Mouse (Mus musculus) kidney, postnatal 0 days (tissue): ENCODE measurements around the gene Epop. TPM values are rescaled to one million over a fixed set of nuclear protein-coding genes. Genes with fewer than 3 reads are reported as not detected.
A peak's percentile ranks its signal among the peaks of the same experiment; 100 is the strongest.

Source experiments
- ATAC-seq: fragments of 200-750 bp; cut with Nextera tagmentation; replicated peaks from 2 replicates; pipeline ENCODE4 v1.8.0; 2017; ENCODE audit warnings: low read depth, moderate number of reproducible peaks, moderate TSS enrichment, moderate library complexity; ENCODE audit not compliant: low FRiP score
- DNase-seq: peaks from one replicate; pipeline ENCODE4 v3.0.0-alpha.2; 2016; ENCODE audit warnings: low spot score
- H3K27ac ChIP-seq: fragments of 300-500 bp; sonication (generic); 2 replicates; pipeline ENCODE4 v1.5.1; 2014; ENCODE audit warnings: mild to moderate bottlenecking
- H3K27me3 ChIP-seq: fragments of 300-500 bp; sonication (generic); 2 replicates; pipeline ENCODE4 v1.6.1; 2014; ENCODE audit warnings: low read length, mixed read lengths; ENCODE audit not compliant: insufficient read depth
- H3K36me3 ChIP-seq: fragments of 300-500 bp; sonication (generic); 2 replicates; pipeline ENCODE4 v1.6.1; 2014; ENCODE audit warnings: low read length, mixed read lengths; ENCODE audit not compliant: insufficient read depth
- H3K4me1 ChIP-seq: fragments of 300-500 bp; sonication (generic); replicated peaks from 2 replicates; pipeline ENCODE4 v1.6.1; 2014; ENCODE audit warnings: antibody characterized with exemption, low read length, mixed read lengths; ENCODE audit not compliant: insufficient read depth
- H3K4me2 ChIP-seq: fragments of 300-500 bp; sonication (generic); 2 replicates; pipeline ENCODE4 v1.6.1; 2014; ENCODE audit warnings: mild to moderate bottlenecking, low read length, moderate library complexity, mixed read lengths
- H3K4me3 ChIP-seq: fragments of 300-500 bp; sonication (generic); replicated peaks from 2 replicates; pipeline ENCODE4 v1.5.1; 2014; ENCODE audit warnings: low read depth, low read length
- H3K9ac ChIP-seq: fragments of 300-500 bp; sonication (generic); 2 replicates; pipeline ENCODE4 v1.6.1; 2014; ENCODE audit warnings: low read depth, low read length
- H3K9me3 ChIP-seq: fragments of 300-500 bp; sonication (generic); replicated peaks from 2 replicates; pipeline ENCODE4 v1.6.1; 2016; ENCODE audit warnings: low read length, inconsistent platforms, mixed read lengths
- CTCF ChIP-seq: IDR thresholded peaks from 2 replicates; pipeline ENCODE4 v1.5.1; 2016; ENCODE audit warnings: antibody characterized with exemption, low read depth, mild to moderate bottlenecking, moderate library complexity
- WGBS: fragments of 180-500 bp; shearing (Covaris S2); extraction: QIAGEN DNeasy Blood & Tissue Kit; methylation state at CpG from one replicate; pipeline ENCODE4 v1.1.7; 2014; 5-methylcytosine and 5-hydroxymethylcytosine counted together
- polyA plus RNA-seq: library from polyadenylated mRNA; unstranded; fragments of >200 nt; fragmentation: Nextera tagmentation; extraction: Ambion mirVana; gene quantifications from 2 replicates; pipeline ENCODE4 v1.2.1, GENCODE M21; 2015

The Epop gene
- polyA plus RNA-seq, 1 experiment from 2014 or later, result 4.1 TPM

DNA sequence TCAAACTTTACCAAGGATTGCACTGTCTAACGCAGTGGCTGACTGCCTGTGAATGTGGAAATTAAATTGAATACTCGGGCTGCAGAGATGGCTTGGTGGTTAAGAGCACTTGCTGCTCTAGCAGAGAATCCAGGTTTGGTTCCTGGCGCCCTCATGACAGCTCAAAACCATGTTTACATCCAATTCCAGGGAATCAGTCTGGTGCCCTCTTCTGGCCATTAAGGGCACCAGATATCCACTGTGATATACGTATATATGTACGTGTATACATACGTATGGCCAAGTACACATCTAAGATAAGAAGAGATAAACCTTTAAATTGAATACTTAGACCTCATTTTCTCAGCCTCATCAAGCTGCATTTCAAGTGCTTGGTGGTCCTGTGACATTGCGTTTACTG lies 36.7 kb upstream of the Epop start:
- WGBS, result 93% methylated on average over 7 of the region's 7 CpGs
- ATAC-seq (no peak), DNase-seq (no peak)
- Histone ChIP-seq H3K4me1 (peaks cover 19% of the 10 kb centered on the region), H3K27ac (no peak overlapping the region), H3K36me3 (peaks cover 28% of the 10 kb centered on the region), H3K9ac (no peak overlapping the region), H3K4me3 (no peak overlapping the region), H3K27me3 (no peaks in the 10 kb centered on the region), H3K4me2 (no peak overlapping the region), H3K9me3 (no peaks in the 10 kb centered on the region)
- TF ChIP-seq CTCF, result peak; percentile 56

DNA sequence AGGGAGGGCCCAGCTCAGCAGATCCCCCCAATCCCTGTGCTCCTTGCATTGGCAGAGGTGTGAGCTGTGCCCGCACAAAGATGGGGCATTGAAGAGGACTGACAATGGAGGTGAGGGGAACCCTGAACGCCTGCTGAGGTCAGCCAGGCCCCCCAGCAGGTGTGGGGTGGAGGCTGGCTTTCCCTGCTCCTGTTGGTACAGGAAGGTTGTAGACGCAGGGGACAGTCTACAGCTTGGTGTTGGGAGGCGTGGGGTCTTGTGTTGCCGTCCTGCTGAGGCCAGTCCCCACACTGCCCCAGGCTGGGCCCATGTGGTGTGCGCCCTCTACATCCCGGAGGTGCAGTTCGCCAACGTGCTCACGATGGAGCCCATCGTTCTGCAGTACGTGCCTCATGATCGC lies 35.9 kb upstream of the Epop start:
- Histone ChIP-seq H3K4me1 (peaks cover 22% of the 10 kb centered on the region), H3K9ac (no peak overlapping the region)
- no peak for TF ChIP-seq CTCF

DNA sequence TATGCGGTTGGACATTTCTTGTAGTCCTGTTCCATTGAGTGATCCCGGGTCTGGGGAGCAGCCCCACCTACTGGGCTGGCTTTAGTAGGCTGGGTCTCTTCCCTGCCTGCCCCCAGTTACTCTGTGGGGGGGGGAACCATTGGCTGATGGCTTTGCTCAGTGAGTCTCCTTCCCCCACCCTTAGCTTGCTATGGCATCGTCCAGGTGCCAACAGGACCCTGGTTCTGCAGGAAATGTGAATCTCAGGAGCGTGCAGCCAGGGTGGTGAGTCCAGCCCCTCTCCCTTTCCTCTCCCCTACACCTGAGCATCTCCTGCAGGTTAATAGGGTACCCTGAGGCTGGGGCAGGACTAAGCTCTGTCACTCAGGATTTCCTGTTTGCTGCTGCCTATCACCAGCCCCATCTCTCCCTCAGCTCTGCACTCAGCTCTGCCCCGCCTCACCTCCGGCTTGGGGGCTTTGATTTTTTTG lies 35.3 kb upstream of the Epop start:
- Histone ChIP-seq H3K4me3 (peak overlapping the region; percentile 94), H3K9ac (peak overlapping the region; percentile 86), H3K27ac (no peak overlapping the region), H3K36me3 (peaks cover 17% of the 10 kb centered on the region), H3K9me3 (no peaks in the 10 kb centered on the region), H3K4me2 (peak overlapping the region; percentile 88), H3K4me1 (peaks cover 22% of the 10 kb centered on the region), H3K27me3 (no peaks in the 10 kb centered on the region)
- DNase-seq, result no peak
- peak; percentile 42 for TF ChIP-seq CTCF
- ATAC-seq, result no peak
- WGBS, result 30% methylated on average over 6 of the region's 6 CpGs

More for the DNA sequence above, 35.9 kb upstream of the Epop start:
- H3K27ac ChIP-seq, result no peak overlapping the region
- ATAC-seq (no peak), DNase-seq (no peak)
- no peaks in the 10 kb centered on the region for H3K9me3 ChIP-seq
- no peak overlapping the region for H3K4me3 ChIP-seq
- no peak overlapping the region for H3K4me2 ChIP-seq
- H3K27me3 ChIP-seq, result no peaks in the 10 kb centered on the region
- peaks cover 22% of the 10 kb centered on the region for H3K36me3 ChIP-seq
- WGBS, result 89% methylated on average over 13 of the region's 13 CpGs

DNA sequence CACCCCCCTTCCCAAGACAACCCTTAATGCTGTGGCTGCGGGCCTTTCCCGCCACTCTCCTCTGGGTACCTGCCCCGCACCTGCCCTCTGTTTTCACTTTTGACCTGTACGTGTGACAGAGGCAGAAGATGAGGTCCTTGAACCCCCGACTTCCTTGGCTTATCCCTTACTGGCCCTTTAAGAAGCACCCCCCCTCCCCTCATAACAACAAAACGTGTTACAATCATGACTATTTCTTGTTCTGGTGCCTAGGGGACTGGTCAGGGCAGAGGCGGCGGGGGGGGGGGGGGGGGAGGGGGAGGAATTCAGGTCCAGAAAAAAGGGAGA lies 34.8 kb upstream of the Epop start:
- ATAC-seq, result no peak
- TF ChIP-seq CTCF, result no peak
- under 1% methylated on average over 6 of the region's 8 CpGs for WGBS

DNA sequence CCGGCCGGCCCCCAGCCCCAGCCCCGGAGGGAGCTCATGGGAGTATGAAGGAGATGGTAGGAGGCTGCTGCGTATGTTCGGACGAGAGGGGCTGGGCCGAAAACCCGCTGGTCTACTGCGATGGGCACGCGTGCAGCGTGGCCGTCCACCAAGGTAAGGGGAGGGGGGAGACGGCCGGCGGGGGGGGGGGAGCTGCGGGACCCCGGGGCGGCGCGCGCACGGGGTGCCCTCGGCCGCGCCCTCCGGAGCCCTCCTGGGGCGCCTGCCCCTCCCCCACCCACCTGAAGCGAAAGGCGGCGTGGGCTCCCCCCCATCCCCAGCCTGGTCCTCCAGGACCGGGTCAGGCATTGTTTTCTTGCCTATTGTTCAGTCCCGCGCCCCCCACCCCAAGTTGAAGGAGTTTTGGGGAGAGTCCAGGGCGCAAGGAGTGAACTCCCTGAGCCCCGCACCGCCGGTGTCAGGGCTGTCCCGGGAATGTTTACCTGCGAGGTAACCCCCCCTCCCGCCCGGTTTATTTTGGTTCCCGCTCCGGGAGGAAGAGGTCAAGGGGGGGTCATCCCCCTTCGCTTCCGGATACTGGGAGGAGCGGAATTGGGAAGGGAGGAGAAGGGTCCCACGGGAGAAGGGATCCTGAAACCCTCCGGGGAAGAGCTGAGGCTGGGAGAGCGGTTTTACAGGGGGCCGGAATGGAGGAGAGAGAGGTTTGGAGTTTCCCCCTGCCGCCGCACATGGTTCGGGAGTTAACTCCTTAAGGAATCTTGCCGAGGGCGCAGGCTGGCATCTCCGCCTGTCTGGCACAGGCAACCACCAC lies 34.2 kb upstream of the Epop start:
- Histone ChIP-seq H3K4me1 (peaks cover 26% of the 10 kb centered on the region), H3K9ac (peak overlapping the region; percentile 86), H3K9me3 (no peaks in the 10 kb centered on the region), H3K27ac (peak overlapping the region; percentile 93), H3K4me3 (peak overlapping the region; percentile 94), H3K4me2 (peak overlapping the region; percentile 88), H3K36me3 (peaks cover 17% of the 10 kb centered on the region), H3K27me3 (no peaks in the 10 kb centered on the region)
- DNase-seq (peak; percentile 67), ATAC-seq (no peak)
- no peak for TF ChIP-seq CTCF
- WGBS, result 0% methylated on average over 40 of the region's 57 CpGs

More for the DNA sequence above, 34.8 kb upstream of the Epop start:
- Histone ChIP-seq H3K36me3 (peaks cover 17% of the 10 kb centered on the region), H3K9ac (peak overlapping the region; percentile 86), H3K27me3 (no peaks in the 10 kb centered on the region), H3K27ac (peak overlapping the region; percentile 93), H3K4me3 (peak overlapping the region; percentile 94), H3K9me3 (no peaks in the 10 kb centered on the region), H3K4me1 (peaks cover 26% of the 10 kb centered on the region), H3K4me2 (peak overlapping the region; percentile 88)
- DNase-seq, result no peak

DNA sequence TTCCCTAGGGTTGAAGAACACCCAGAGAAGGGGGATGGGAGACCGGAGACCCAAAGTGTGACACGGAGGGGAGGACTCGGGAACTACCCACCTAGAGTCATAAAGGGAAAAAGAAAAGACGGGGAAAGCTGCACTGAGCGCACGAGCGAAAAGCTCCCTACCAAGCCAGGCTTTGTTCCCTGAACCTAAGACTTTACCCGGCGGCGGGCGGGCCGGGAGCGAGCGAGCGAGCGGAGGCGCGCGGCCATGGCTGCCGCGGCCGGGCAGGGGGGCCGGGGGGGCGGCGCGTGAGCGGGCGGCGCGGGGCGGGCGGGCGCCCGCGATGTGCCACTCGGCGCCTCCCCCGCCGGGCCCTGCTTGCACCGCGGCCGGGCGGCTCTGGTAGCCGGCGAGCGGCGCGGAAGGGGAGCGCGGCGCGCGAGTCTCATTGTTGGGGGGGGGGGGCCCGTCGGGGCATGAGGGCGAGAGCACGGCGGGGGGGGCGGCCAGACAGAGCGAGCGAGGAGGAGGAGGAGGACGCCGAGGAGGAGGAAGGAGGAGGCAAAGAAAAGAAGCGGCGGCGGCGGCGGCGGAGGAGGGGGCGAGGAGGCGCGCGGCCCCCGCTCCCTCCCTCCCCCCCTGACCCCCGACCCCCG lies 33.5 kb upstream of the Epop start, which contains the start of gene Mllt6:
Mllt6 (plus strand) TSS at position 522 of the 635 bp plus-strand sequence.
- H3K36me3 ChIP-seq, result peaks cover 11% of the 10 kb centered on the region
- H3K9me3 ChIP-seq, result no peaks in the 10 kb centered on the region
- peak within 1 kb of the TSS; percentile 94 for H3K4me3 ChIP-seq
- peaks cover 22% of the 10 kb centered on the region for H3K4me1 ChIP-seq
- peak within 1 kb of the TSS; percentile 93 for H3K27ac ChIP-seq
- ATAC-seq, result peak; percentile 58
- H3K4me2 ChIP-seq, result peak within 1 kb of the TSS; percentile 88
- peak within 1 kb of the TSS; percentile 86 for H3K9ac ChIP-seq
- DNase-seq, result peak; percentile 93
- H3K27me3 ChIP-seq, result no peaks in the 10 kb centered on the region
- 0% methylated on average over 47 of the region's 76 CpGs for WGBS
- no peak for TF ChIP-seq CTCF
